In the genomic region with DNA sequence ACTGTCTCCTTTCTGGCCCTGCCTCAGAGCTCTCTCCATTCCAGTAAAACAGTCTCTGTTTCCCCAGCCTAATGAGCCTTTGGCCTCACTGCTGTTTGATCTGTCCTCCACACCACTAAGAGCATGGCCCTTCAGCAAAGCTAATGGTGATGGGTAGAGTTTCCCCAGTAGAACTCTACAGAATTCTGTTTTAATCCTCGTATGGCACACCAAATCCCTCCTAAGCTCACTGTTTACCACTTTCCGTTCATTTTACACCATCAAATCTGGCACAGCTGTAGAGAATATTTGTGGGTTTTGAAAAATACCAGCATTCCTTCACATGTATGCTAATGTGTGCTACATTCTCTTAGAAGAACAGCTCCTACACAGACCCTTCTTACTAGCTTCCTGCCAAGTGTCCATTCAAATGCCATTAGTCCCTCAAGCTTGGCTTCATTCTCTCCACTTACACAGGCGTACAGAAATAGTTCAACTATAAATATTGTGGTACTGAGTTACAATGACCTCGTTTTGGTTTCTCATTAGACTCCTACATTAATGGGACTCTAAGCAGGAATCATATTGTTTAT, we compare ENCODE assay signal across 17 mouse cellular contexts.
DNase-seq lines count a peak whose midpoint lies in the region; ATAC-seq and TF ChIP-seq lines count a peak whose summit lies in the region.
"Had no signal": no experiment of that assay in that cellular context is flagged by ENCODE, and none has a peak within 500 bp of the region (broad histone marks: within the 10 kb centered on the region; RNA-seq: fewer than 3 reads in every experiment).

No protein-coding gene starts in this region.

- no peaks in the 10 kb centered on the region for H3K36me3 ChIP-seq in stomach, embryonic 14.5 days (ENCODE audit: control insufficient read depth, insufficient read depth, low read length)
- H3K36me3 ChIP-seq: heart, embryonic 12.5 days; limb, embryonic 15.5 days; midbrain, embryonic 12.5 days had no signal

- no peaks in the 10 kb centered on the region for H3K27me3 ChIP-seq in stomach, embryonic 14.5 days (ENCODE audit: control insufficient read depth, insufficient read depth, low read length)
- H3K27me3 ChIP-seq: heart, embryonic 12.5 days; limb, embryonic 15.5 days; midbrain, embryonic 12.5 days had no signal

- H3K9ac ChIP-seq in stomach, embryonic 14.5 days (replicated peaks; ENCODE audit: low read depth, low read length): no peak overlapping the region
- H3K9ac ChIP-seq: heart, embryonic 12.5 days; limb, embryonic 15.5 days; midbrain, embryonic 12.5 days had no signal

- TF ChIP-seq POLR2A in brain, embryonic 14.5 days (IDR thresholded peaks at IDR 0.05; ENCODE audit: borderline replicate concordance, extremely low read depth, insufficient read depth, insufficient read length, poor library complexity, severe bottlenecking): no peak

- no peak for TF ChIP-seq CTCF in gastrocnemius, adult 2 months (IDR thresholded peaks at IDR 0.05)
- TF ChIP-seq CTCF in brain, embryonic 14.5 days (IDR thresholded peaks at IDR 0.05; ENCODE audit: borderline replicate concordance, extremely low read depth, insufficient read depth, insufficient read length): no peak

- WGBS in stomach, embryonic 14.5 days: 45% methylated on average over 4 of the region's 4 CpGs

- H3K9me3 ChIP-seq in stomach, embryonic 14.5 days (ENCODE audit: control insufficient read depth, low read depth, low read length): no peaks in the 10 kb centered on the region
- H3K9me3 ChIP-seq: heart, embryonic 12.5 days; limb, embryonic 15.5 days; midbrain, embryonic 12.5 days had no signal

- no peak overlapping the region for H3K4me2 ChIP-seq in stomach, embryonic 14.5 days (replicated peaks; ENCODE audit: low read depth, low read length)
- H3K4me2 ChIP-seq: heart, embryonic 12.5 days; limb, embryonic 15.5 days; midbrain, embryonic 12.5 days had no signal

- no peak overlapping the region for H3K4me3 ChIP-seq in gastrocnemius, adult 2 months
- H3K4me3 ChIP-seq in stomach, embryonic 14.5 days (ENCODE audit: low read depth, low read length): no peak overlapping the region
- H3K4me3 ChIP-seq: erythroblast, embryonic 14.5 days; heart, embryonic 12.5 days; limb, embryonic 15.5 days; midbrain, embryonic 12.5 days had no signal

- DNase-seq in gastrocnemius, adult 2 months: no peak
- DNase-seq in gastrocnemius, postnatal 25 days: no peak
- peak; percentile 2 for DNase-seq in lung, postnatal 10 days
- DNase-seq in lung, postnatal 14 days: no peak
- DNase-seq in brain, embryonic 14.5 days (ENCODE audit: low read depth): peak; percentile 38
- DNase-seq in layer of hippocampus, postnatal 36 days: no peak
- DNase-seq in spleen, postnatal 10 days (ENCODE audit: low spot score in 2 of 2): no peak
- DNase-seq: cerebellum, adult 9-10 months; kidney, adult 8-10 months; lung, adult 18-20 months; lung, postnatal 4 days; thymus, postnatal 36 days had no signal

- 0 out of 2 replicates have a peak, but pooled peaks have one; percentile 28 for ATAC-seq in stomach, embryonic 14.5 days (ENCODE audit: insufficient number of reproducible peaks, insufficient read depth, low FRiP score, low read depth)

- peak overlapping the region; percentile 76 for H3K27ac ChIP-seq in gastrocnemius, adult 2 months
- no peak overlapping the region for H3K27ac ChIP-seq in stomach, embryonic 14.5 days (ENCODE audit: low read length)
- H3K27ac ChIP-seq: limb, embryonic 15.5 days; midbrain, embryonic 12.5 days had no signal

- peaks cover 2% of the 10 kb centered on the region; the same call in 1 of the 2 replicates for H3K4me1 ChIP-seq in stomach, embryonic 14.5 days (ENCODE audit: control insufficient read depth, insufficient read depth, low read length)
- H3K4me1 ChIP-seq: heart, embryonic 12.5 days; limb, embryonic 15.5 days; midbrain, embryonic 12.5 days had no signal

- intact Hi-C loops in gastrocnemius, adult 2 months (cut with DNase I): no loop called here

Comparison
In these comparisons a context has a peak if more than half of its experiments do, and no peak if none do; other contexts are left out.
1. DNase-seq: peak in lung, postnatal 10 days (single experiment) and brain, embryonic 14.5 days (single experiment); none in gastrocnemius, adult 2 months (single experiment), gastrocnemius, postnatal 25 days (single experiment), lung, postnatal 14 days (single experiment), layer of hippocampus, postnatal 36 days (0 of 2) and spleen, postnatal 10 days (0 of 2).